Mouse (Mus musculus) C2C12 (cell line): ENCODE results near the gene Bche. TPM values are rescaled to one million over a fixed set of nuclear protein-coding genes. Genes with fewer than 3 reads are reported as not detected.

Experiments
- H3K27me3 ChIP-seq: one replicate; pipeline ENCODE4 v1.6.1; 2011; ENCODE audit not compliant: control insufficient read depth, insufficient read depth, insufficient read length
- H3K36me3 ChIP-seq: one replicate; pipeline ENCODE4 v1.6.1; 2011; ENCODE audit not compliant: control insufficient read depth, insufficient read depth
- H3K4me3 ChIP-seq: one replicate; pipeline ENCODE4 v1.5.1; 2011; ENCODE audit warnings: mild to moderate bottlenecking, control low read depth; ENCODE audit not compliant: poor library complexity, insufficient read depth, severe bottlenecking
- H3K79me2 ChIP-seq: one replicate; pipeline ENCODE4 v1.6.1; 2011; ENCODE audit not compliant: control insufficient read depth, insufficient read depth
- H3K79me3 ChIP-seq: one replicate; pipeline ENCODE4 v1.6.1; 2011; ENCODE audit warnings: low read depth, control low read depth
- H3ac ChIP-seq: one replicate; pipeline ENCODE3; 2011; ENCODE audit warnings: low read depth; ENCODE audit not compliant: control insufficient read depth, insufficient read length
- CEBPB ChIP-seq: IDR thresholded peaks from one replicate; pipeline ENCODE4 v1.6.1; 2011; ENCODE audit warnings: low read depth, mild to moderate bottlenecking, control low read depth, moderate library complexity
- CTCF ChIP-seq: IDR thresholded peaks from one replicate; pipeline ENCODE4 v1.5.1; 2011; ENCODE audit not compliant: control insufficient read depth, insufficient read depth, insufficient read length
- FOSL1 ChIP-seq: IDR thresholded peaks from one replicate; pipeline ENCODE4 v1.8.0; 2011; ENCODE audit warnings: mild to moderate bottlenecking, low read length; ENCODE audit not compliant: poor library complexity, insufficient read depth, severe bottlenecking
- MAX ChIP-seq: IDR thresholded peaks from one replicate; pipeline ENCODE4 v1.6.1; 2011; ENCODE audit warnings: mild to moderate bottlenecking, control low read depth
- MYOD1 ChIP-seq: IDR thresholded peaks from one replicate; pipeline ENCODE4 v1.6.1; 2011; ENCODE audit warnings: low read depth; ENCODE audit not compliant: control insufficient read depth, insufficient read length
- MYOG ChIP-seq: IDR thresholded peaks from one replicate; pipeline ENCODE4 v1.6.1; 2011; ENCODE audit not compliant: control insufficient read depth, insufficient read length; ENCODE audit errors: extremely low read depth
- USF1 ChIP-seq: IDR thresholded peaks from one replicate; pipeline ENCODE4 v1.6.1; 2011; ENCODE audit warnings: low read depth, mild to moderate bottlenecking, control low read depth, moderate library complexity
- polyA plus RNA-seq: library from polyadenylated mRNA; unstranded; fragments of >200 nt; fragmentation: generic; extraction: Trizol; gene quantifications from one replicate; pipeline ENCODE4 v1.2.1, GENCODE M21; 2012; ENCODE audit warnings: missing spikeins

The Bche gene
- polyA plus RNA-seq, 1 experiment = not detected

- no peak overlapping the region for H3ac ChIP-seq
- H3K36me3 ChIP-seq = no peaks in the 10 kb centered on the region
- no peaks in the 10 kb centered on the region for H3K79me3 ChIP-seq
- H3K27me3 ChIP-seq = no peaks in the 10 kb centered on the region
- H3K79me2 ChIP-seq = no peaks in the 10 kb centered on the region
- no peak for TF ChIP-seq MYOD1
- TF ChIP-seq FOSL1 = no peak
- no peak for TF ChIP-seq USF1
- no peak for TF ChIP-seq MAX
- no peak for TF ChIP-seq CEBPB
- no peak for TF ChIP-seq CTCF
- TF ChIP-seq MYOG = no peak
- no peak overlapping the region for H3K4me3 ChIP-seq
These were observed 9.5 kb upstream of the Bche start for GRCm38 (mm10) chr3:73717610-73718284.

- TF ChIP-seq MAX (no peak), FOSL1 (no peak), CEBPB (no peak), MYOG (no peak), USF1 (no peak), CTCF (no peak), MYOD1 (no peak)
- Histone ChIP-seq H3K36me3 (no peaks in the 10 kb centered on the region), H3K79me2 (no peaks in the 10 kb centered on the region), H3K79me3 (no peaks in the 10 kb centered on the region), H3K4me3 (no peak overlapping the region), H3ac (no peak overlapping the region), H3K27me3 (no peaks in the 10 kb centered on the region)
These were observed 1.7 kb upstream of the Bche start for GRCm38 (mm10) chr3:73709871-73710270.

GRCm38 (mm10) chr3:73707461-73708409 lies 480 bp downstream of the Bche start:
- no peaks in the 10 kb centered on the region for H3K79me2 ChIP-seq
- no peak overlapping the region for H3ac ChIP-seq
- no peaks in the 10 kb centered on the region for H3K79me3 ChIP-seq
- no peak overlapping the region for H3K4me3 ChIP-seq
- no peaks in the 10 kb centered on the region for H3K27me3 ChIP-seq
- no peak for TF ChIP-seq CTCF
- no peak for TF ChIP-seq CEBPB
- TF ChIP-seq MYOD1 = no peak
- TF ChIP-seq USF1 = no peak
- no peak for TF ChIP-seq MAX
- no peak for TF ChIP-seq MYOG
- no peak for TF ChIP-seq FOSL1
- H3K36me3 ChIP-seq = no peaks in the 10 kb centered on the region

DNA sequence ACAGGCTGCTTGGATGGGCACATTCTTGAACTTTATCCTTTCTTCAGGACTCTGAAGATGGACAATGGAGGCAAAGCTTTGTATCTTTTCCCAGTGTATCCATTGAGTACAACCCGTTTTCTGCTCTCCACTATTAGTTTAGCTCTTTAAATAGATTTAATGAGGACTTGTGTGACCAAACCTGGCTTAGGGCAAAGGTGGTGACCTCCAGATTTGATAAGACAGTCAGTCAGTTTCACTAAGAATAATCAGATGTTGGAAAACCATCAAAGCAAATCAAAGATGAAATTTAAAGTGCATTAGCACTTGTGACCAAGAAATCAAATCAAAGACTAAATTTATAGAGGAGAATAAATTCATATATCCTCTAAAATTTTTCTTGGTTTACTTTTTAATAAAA lies 1.7 kb downstream of the Bche start:
- Histone ChIP-seq H3K4me3 (no peak overlapping the region), H3K79me3 (no peaks in the 10 kb centered on the region), H3ac (no peak overlapping the region), H3K36me3 (no peaks in the 10 kb centered on the region), H3K27me3 (no peaks in the 10 kb centered on the region), H3K79me2 (no peaks in the 10 kb centered on the region)
- no peak for TF ChIP-seq MYOG
- TF ChIP-seq MYOD1 = no peak
- no peak for TF ChIP-seq FOSL1
- TF ChIP-seq MAX = no peak
- no peak for TF ChIP-seq CTCF
- no peak for TF ChIP-seq CEBPB
- no peak for TF ChIP-seq USF1

- Histone ChIP-seq H3K4me3 (no peak overlapping the region), H3ac (no peak overlapping the region), H3K27me3 (no peaks in the 10 kb centered on the region), H3K79me2 (no peaks in the 10 kb centered on the region), H3K79me3 (no peaks in the 10 kb centered on the region), H3K36me3 (no peaks in the 10 kb centered on the region)
- no peak for TF ChIP-seq CEBPB
- TF ChIP-seq FOSL1 = no peak
- no peak for TF ChIP-seq USF1
- no peak for TF ChIP-seq CTCF
- no peak for TF ChIP-seq MAX
- TF ChIP-seq MYOD1 = no peak
- no peak for TF ChIP-seq MYOG
These were observed 9.3 kb downstream of the Bche start for GRCm38 (mm10) chr3:73698889-73699288.
